Mouse (Mus musculus) kidney, embryonic 16.5 days (tissue): ENCODE data around the gene Ppil4. TPM values are rescaled to one million over a fixed set of nuclear protein-coding genes. Genes with fewer than 3 reads are reported as not detected.
A peak's percentile ranks its signal among the peaks of the same experiment; 100 is the strongest.

Experiments
- ATAC-seq: fragments of 200-750 bp; cut with Nextera tagmentation; 2 replicates; pipeline ENCODE4 v1.8.0; 2017; ENCODE audit warnings: moderate TSS enrichment; ENCODE audit not compliant: low FRiP score, low TSS enrichment
- H3K27ac ChIP-seq: fragments of 300-500 bp; sonication (generic); 2 replicates; pipeline ENCODE4 v1.5.1; 2014; ENCODE audit warnings: low read length
- H3K27me3 ChIP-seq: fragments of 300-500 bp; sonication (generic); 2 replicates; pipeline ENCODE4 v1.6.1; 2014; ENCODE audit warnings: low read length, control low read depth, mixed read lengths; ENCODE audit not compliant: insufficient read depth
- H3K36me3 ChIP-seq: fragments of 300-500 bp; sonication (generic); 2 replicates; pipeline ENCODE4 v1.6.1; 2014; ENCODE audit warnings: low read length, control low read depth, mixed read lengths; ENCODE audit not compliant: insufficient read depth
- H3K4me1 ChIP-seq: fragments of 300-500 bp; sonication (generic); 2 replicates; pipeline ENCODE4 v1.6.1; 2014; ENCODE audit warnings: low read length, control low read depth, mixed read lengths; ENCODE audit not compliant: insufficient read depth
- H3K4me2 ChIP-seq: fragments of 300-500 bp; sonication (generic); replicated peaks from 2 replicates; pipeline ENCODE4 v1.6.1; 2014; ENCODE audit warnings: low read depth, low read length
- H3K4me3 ChIP-seq: fragments of 300-500 bp; sonication (generic); 2 replicates; pipeline ENCODE4 v1.5.1; 2014; ENCODE audit warnings: mild to moderate bottlenecking, low read length
- H3K9ac ChIP-seq: fragments of 300-500 bp; sonication (generic); replicated peaks from 2 replicates; pipeline ENCODE4 v1.6.1; 2014; ENCODE audit warnings: low read length
- H3K9me3 ChIP-seq: fragments of 300-500 bp; sonication (generic); 2 replicates; pipeline ENCODE4 v1.6.1; 2016; ENCODE audit warnings: low read length, control low read depth
- WGBS: fragments of 180-500 bp; shearing (Covaris S2); extraction: QIAGEN DNeasy Blood & Tissue Kit; methylation state at CpG from one replicate; pipeline ENCODE4 v1.1.7; 2014; 5-methylcytosine and 5-hydroxymethylcytosine counted together
- polyA plus RNA-seq: library from polyadenylated mRNA; unstranded; fragments of >200 nt; fragmentation: Nextera tagmentation; extraction: Ambion mirVana; gene quantifications from 2 replicates; pipeline ENCODE4 v1.2.1, GENCODE M21; 2015

Ppil4 gene
- polyA plus RNA-seq, 1 experiment from 2014 or later, result 40.8 TPM

DNA sequence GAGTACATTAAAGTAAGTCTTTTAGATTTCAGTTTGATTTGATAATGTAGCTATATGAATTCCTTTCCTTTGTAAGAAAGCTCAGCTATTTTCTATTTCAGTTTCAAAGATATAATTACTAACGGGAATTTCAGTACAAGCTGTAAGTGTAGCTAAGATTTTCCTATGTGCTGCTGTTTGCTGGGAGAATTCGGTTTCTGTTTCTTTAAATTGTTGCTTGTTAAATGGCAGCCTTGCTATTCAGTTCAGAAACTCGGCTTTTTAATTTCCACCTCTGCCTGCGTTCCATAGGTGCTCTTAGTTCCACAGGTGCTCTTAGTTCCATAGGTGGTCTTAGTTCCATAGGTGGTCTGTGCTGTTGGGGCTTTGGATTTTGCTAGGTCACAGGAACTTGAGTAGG lies 26.5 kb downstream of the Ppil4 start:
- Histone ChIP-seq H3K9me3 (no peaks in the 10 kb centered on the region), H3K36me3 (peaks cover 33% of the 10 kb centered on the region), H3K27me3 (no peaks in the 10 kb centered on the region), H3K27ac (no peak overlapping the region), H3K9ac (no peak overlapping the region), H3K4me1 (no peaks in the 10 kb centered on the region), H3K4me2 (no peak overlapping the region), H3K4me3 (no peak overlapping the region)
- 88% methylated on average over 4 of the region's 4 CpGs for WGBS
- ATAC-seq, result no peak

DNA sequence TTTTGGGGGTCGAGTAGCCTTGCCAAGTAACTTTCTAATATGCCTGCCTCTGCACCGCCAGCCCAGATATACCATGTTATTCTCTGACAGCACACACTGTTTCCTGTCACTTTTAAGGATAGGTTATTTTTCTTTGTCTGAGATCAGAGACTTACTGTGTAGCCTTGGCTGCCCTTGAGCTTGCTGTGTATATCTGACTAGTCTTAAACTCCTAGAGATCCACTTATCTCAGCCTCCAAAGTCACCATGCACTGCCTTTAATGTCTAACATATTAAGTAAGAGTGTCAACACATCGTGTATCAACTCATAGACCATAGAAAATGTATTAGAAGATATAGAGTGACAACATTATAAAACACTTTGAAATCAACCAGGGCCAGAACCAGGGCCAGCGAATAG lies 26.9 kb downstream of the Ppil4 start:
- H3K9ac ChIP-seq, result no peak overlapping the region
- no peaks in the 10 kb centered on the region for H3K27me3 ChIP-seq
- no peak for ATAC-seq
- WGBS, result 86% methylated on average over 4 of the region's 4 CpGs
- H3K4me2 ChIP-seq, result no peak overlapping the region
- no peaks in the 10 kb centered on the region for H3K4me1 ChIP-seq
- no peak overlapping the region for H3K4me3 ChIP-seq
- H3K9me3 ChIP-seq, result no peaks in the 10 kb centered on the region
- H3K27ac ChIP-seq, result no peak overlapping the region
- H3K36me3 ChIP-seq, result peaks cover 29% of the 10 kb centered on the region

DNA sequence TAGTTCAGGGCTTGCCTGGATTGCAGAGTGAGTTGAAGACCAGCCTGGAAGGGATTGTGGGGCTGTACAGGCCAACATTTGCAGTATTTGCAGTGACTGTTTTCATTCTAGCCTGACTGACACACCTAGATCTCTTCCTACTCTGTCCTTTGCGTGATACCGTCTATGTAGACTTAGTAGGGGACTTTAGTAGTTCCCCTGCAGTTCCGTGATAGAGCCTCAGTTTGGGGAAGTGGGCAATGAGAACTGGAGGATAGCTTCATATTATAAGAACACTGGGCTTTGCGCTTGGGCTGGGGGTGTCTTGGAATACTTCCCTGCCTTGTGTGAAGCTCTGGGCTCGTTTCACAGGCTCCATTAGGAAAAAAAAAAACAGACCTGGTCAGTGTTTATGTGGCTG lies 27.5 kb downstream of the Ppil4 start:
- 94% methylated on average over 5 of the region's 5 CpGs for WGBS
- peaks cover 29% of the 10 kb centered on the region for H3K36me3 ChIP-seq

DNA sequence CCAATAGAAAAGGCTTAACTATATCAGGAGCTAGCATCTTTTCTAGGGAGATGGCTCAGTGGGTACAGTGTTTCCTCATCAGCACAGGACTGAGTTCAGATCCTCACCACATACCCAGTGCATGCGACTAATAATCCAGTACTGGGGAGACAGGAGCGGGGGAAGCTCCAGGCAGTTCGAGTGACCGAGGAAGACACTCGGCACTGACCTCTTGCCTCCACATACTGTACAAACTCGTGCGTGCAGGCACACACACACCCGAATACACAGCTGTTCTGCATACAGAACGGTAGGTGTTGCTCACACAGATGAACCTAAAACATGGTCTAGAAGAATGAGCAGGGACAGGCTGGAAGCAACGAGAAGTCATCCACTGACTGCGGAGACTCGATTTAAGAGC lies 29.3 kb downstream of the Ppil4 start:
- H3K4me3 ChIP-seq, result no peak overlapping the region
- H3K27me3 ChIP-seq, result no peaks in the 10 kb centered on the region
- peaks cover 31% of the 10 kb centered on the region for H3K36me3 ChIP-seq
- H3K4me2 ChIP-seq, result no peak overlapping the region
- WGBS, result 94% methylated on average over 12 of the region's 12 CpGs
- no peaks in the 10 kb centered on the region for H3K4me1 ChIP-seq
- H3K9ac ChIP-seq, result no peak overlapping the region
- no peak for ATAC-seq
- H3K27ac ChIP-seq, result no peak overlapping the region
- no peaks in the 10 kb centered on the region for H3K9me3 ChIP-seq

More for the DNA sequence above, 27.5 kb downstream of the Ppil4 start:
- H3K9me3 ChIP-seq, result no peaks in the 10 kb centered on the region
- H3K4me1 ChIP-seq, result no peaks in the 10 kb centered on the region
- no peak overlapping the region for H3K4me3 ChIP-seq
- no peak overlapping the region for H3K27ac ChIP-seq
- no peak overlapping the region for H3K4me2 ChIP-seq
- no peak overlapping the region for H3K9ac ChIP-seq
- H3K27me3 ChIP-seq, result no peaks in the 10 kb centered on the region
- no peak for ATAC-seq

DNA sequence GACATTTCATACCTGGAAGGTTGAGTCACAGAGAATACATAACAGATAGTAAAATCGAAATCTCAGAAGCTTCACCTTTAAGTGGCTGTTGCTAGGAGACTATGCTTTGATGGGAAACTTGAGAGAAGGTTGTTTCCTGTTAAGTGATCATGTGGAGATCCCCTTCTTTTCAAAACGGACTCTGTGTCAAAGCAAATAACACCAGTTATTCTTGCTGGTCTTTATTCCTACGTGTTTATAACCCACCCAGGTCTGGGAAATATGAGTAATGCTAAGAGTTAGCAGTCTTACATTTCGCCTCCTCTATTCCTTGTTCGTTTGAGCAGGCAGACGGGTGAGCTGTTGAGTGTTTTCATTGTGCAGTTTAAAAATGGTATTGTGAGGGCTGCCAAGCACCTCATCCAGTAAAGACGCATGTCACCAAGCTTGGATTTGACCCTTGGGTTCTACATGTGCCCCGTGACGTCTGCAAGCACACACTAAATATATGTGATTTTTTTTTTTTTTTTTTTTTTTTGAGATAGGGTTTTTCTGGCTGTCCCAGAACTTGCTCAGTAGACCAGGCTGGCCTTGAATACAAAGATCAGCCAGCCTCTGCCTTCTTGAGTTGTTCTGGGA lies 32.1 kb downstream of the Ppil4 start:
- no peaks in the 10 kb centered on the region for H3K27me3 ChIP-seq
- WGBS, result 72% methylated on average over 9 of the region's 9 CpGs
- no peak for ATAC-seq

DNA sequence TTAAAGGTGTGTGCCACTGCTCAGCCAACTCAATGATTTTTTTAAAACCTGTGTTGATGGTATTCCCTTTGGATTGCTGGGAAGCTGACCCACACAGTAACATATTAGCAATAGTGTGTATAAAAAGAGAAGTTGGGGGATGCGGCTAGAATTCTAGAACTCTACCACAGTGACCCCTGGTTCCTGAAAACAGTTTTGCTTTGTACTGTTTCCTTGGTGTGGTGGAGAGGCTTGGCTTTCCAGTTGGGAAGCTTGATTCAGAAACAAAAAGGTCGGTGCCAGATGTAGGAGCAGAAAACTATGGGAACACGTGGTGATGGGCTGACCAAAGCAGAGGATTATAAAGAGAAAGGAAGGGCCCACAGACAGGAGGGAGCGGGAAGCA lies 32.6 kb downstream of the Ppil4 start:
- no peak for ATAC-seq
- Histone ChIP-seq H3K27ac (no peak overlapping the region), H3K9me3 (no peaks in the 10 kb centered on the region), H3K9ac (no peak overlapping the region), H3K36me3 (peaks cover 24% of the 10 kb centered on the region), H3K4me1 (no peaks in the 10 kb centered on the region), H3K27me3 (no peaks in the 10 kb centered on the region), H3K4me2 (no peak overlapping the region), H3K4me3 (no peak overlapping the region)
- 91% methylated on average over 4 of the region's 4 CpGs for WGBS

More for the DNA sequence above, 32.1 kb downstream of the Ppil4 start:
- Histone ChIP-seq H3K4me1 (no peaks in the 10 kb centered on the region), H3K9me3 (no peaks in the 10 kb centered on the region), H3K4me2 (no peak overlapping the region), H3K36me3 (peaks cover 27% of the 10 kb centered on the region), H3K9ac (no peak overlapping the region), H3K4me3 (no peak overlapping the region), H3K27ac (no peak overlapping the region)

DNA sequence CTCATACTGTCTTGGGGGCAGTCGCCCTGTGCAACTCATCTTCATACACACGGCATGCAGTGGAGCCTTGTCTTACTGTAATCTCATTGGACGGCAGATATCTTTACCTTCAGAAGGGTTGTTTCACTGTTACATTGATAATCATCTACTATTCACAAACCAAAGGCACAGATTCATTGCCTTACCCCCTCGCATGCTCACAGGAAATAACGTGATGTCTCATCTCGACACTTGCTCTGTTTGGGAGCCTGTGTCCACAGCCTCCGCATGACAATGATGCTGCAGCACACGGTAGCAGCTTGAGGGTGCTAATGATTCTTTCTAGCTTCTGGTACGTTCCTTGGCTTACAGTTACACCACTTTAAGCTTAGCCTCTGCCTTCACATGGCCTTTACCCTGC lies 33.4 kb downstream of the Ppil4 start:
- Histone ChIP-seq H3K4me3 (no peak overlapping the region), H3K9me3 (no peaks in the 10 kb centered on the region), H3K27me3 (no peaks in the 10 kb centered on the region), H3K36me3 (peaks cover 20% of the 10 kb centered on the region), H3K27ac (no peak overlapping the region), H3K4me1 (no peaks in the 10 kb centered on the region), H3K4me2 (no peak overlapping the region), H3K9ac (no peak overlapping the region)
- no peak for ATAC-seq
- WGBS, result 93% methylated on average over 9 of the region's 9 CpGs

GRCm38 (mm10) chr10:7832171-7832676 lies 39.5 kb downstream of the Ppil4 start, which contains the start of gene Zc3h12d:
Gene Zc3h12d, plus strand, starts transcription at chr10:7832470.
- H3K4me1 ChIP-seq, result peaks cover 11% of the 10 kb centered on the region
- no peaks in the 10 kb centered on the region for H3K36me3 ChIP-seq
- no peak within 1 kb of the TSS for H3K27ac ChIP-seq
- H3K4me3 ChIP-seq, result peak within 1 kb of the TSS; percentile 39
- WGBS, result under 1% methylated on average over 15 of the region's 15 CpGs
- H3K4me2 ChIP-seq, result peak within 1 kb of the TSS; percentile 63
- H3K9ac ChIP-seq, result peak within 1 kb of the TSS; percentile 51
- no peaks in the 10 kb centered on the region for H3K27me3 ChIP-seq
- ATAC-seq, result peak; percentile 94
- H3K9me3 ChIP-seq, result no peaks in the 10 kb centered on the region

DNA sequence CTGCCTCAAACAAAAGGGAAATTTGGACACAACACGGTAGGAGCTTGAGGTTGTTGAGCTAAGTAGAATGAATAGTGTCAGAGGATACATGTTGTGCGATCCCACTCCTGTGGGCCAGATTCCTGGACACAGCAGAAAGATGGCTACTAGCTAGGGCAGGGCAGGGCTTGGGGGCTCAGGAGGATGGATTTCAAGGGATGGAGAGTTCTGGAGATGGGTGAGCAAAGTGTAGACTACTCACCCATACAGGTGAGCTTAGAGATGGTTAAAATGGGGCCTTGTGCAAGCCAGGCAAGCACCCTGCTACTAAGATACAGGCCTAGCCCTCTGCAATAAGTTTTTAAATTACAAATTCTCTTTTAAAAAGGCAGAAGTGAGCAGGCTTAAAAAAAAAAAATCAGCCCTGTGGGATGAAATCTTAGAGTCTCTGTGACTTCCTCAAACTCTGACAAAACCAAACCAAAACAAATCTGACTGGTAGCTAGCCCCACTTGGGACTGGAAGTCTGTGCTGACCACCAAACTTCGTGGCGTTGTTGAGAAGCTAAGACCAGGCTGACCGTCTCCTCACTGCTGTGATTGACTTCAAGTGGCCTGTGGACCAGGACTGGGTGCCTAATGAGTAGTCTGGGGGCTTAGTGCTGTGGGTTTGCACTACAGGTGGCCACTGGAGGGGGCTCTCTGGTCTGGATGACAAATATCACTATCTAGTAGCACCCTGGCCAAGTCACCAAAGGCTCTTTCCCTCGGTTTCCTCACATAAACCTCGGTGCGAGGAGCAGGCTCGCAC lies 40.9 kb downstream of the Ppil4 start:
- no peak overlapping the region for H3K9ac ChIP-seq
- no peaks in the 10 kb centered on the region for H3K36me3 ChIP-seq
- H3K27ac ChIP-seq, result no peak overlapping the region
- no peaks in the 10 kb centered on the region for H3K9me3 ChIP-seq
- no peak for ATAC-seq
- H3K4me2 ChIP-seq, result no peak overlapping the region
- H3K4me3 ChIP-seq, result no peak overlapping the region
- WGBS, result 87% methylated on average over 9 of the region's 9 CpGs
- H3K27me3 ChIP-seq, result no peaks in the 10 kb centered on the region
- peaks cover 11% of the 10 kb centered on the region for H3K4me1 ChIP-seq

- 68% methylated on average over 10 of the region's 10 CpGs for WGBS
- ATAC-seq, result no peak
- no peaks in the 10 kb centered on the region for H3K27me3 ChIP-seq
- no peak overlapping the region for H3K4me3 ChIP-seq
- no peaks in the 10 kb centered on the region for H3K36me3 ChIP-seq
- peaks cover 11% of the 10 kb centered on the region for H3K4me1 ChIP-seq
- no peak overlapping the region for H3K9ac ChIP-seq
- H3K27ac ChIP-seq, result no peak overlapping the region
- no peaks in the 10 kb centered on the region for H3K9me3 ChIP-seq
- H3K4me2 ChIP-seq, result no peak overlapping the region
Observed at GRCm38 (mm10) chr10:7834671-7835225, 42.1 kb downstream of the Ppil4 start.
